Comparison of ENCODE assay signal across 22 mouse cellular contexts in genomic region chr5:122445051-122445610, GRCm38 (mm10). TPM values are rescaled to one million over a fixed set of nuclear protein-coding genes. Genes with fewer than 3 reads are reported as not detected.
DNase-seq lines count a peak whose midpoint lies in the region; ATAC-seq and TF ChIP-seq lines count a peak whose summit lies in the region.
"Had no signal": no experiment of that assay in that cellular context is flagged by ENCODE, and none has a peak within 500 bp of the region (broad histone marks: within the 10 kb centered on the region; RNA-seq: fewer than 3 reads in every experiment).

No protein-coding gene starts in this region.

- no peaks in the 10 kb centered on the region for H3K9me3 ChIP-seq in embryonic facial prominence, embryonic 13.5 days
- no peaks in the 10 kb centered on the region for H3K9me3 ChIP-seq in embryonic facial prominence, embryonic 10.5 days
- H3K9me3 ChIP-seq in heart, embryonic 11.5 days (replicated peaks; ENCODE audit: control insufficient read depth, low read length), result no peaks in the 10 kb centered on the region
- no peaks in the 10 kb centered on the region for H3K9me3 ChIP-seq in E14TG2a.4 (ENCODE audit: low read length)
- H3K9me3 ChIP-seq: G1E had no signal

- no peaks in the 10 kb centered on the region for H3K27me3 ChIP-seq in embryonic facial prominence, embryonic 13.5 days
- no peaks in the 10 kb centered on the region for H3K27me3 ChIP-seq in embryonic facial prominence, embryonic 10.5 days (replicated peaks; ENCODE audit: low read depth, poor library complexity, severe bottlenecking)
- no peaks in the 10 kb centered on the region for H3K27me3 ChIP-seq in heart, embryonic 11.5 days (ENCODE audit: control insufficient read depth, insufficient read depth, low read length)
- H3K27me3 ChIP-seq in E14TG2a.4 (ENCODE audit: insufficient read depth, low read length), result no peaks in the 10 kb centered on the region
- H3K27me3 ChIP-seq: CH12.LX, Patski had no signal

- TF ChIP-seq CTCF in E14TG2a.4 (conservative IDR thresholded peaks at IDR 0.05; ENCODE audit: low read length), result no peak

- H3K4me1 ChIP-seq in embryonic facial prominence, embryonic 13.5 days, result no peaks in the 10 kb centered on the region
- H3K4me1 ChIP-seq in embryonic facial prominence, embryonic 10.5 days, result peaks cover 4% of the 10 kb centered on the region
- no peaks in the 10 kb centered on the region for H3K4me1 ChIP-seq in heart, embryonic 11.5 days (ENCODE audit: control insufficient read depth, insufficient read depth, low read length)
- peaks cover 74% of the 10 kb centered on the region for H3K4me1 ChIP-seq in E14TG2a.4 (replicated peaks; ENCODE audit: low read depth, low read length)

- no peak for ATAC-seq in embryonic facial prominence, embryonic 13.5 days (ENCODE audit: insufficient number of reproducible peaks, insufficient read depth, low FRiP score, low TSS enrichment, low read depth)
- no peak for ATAC-seq in heart, embryonic 11.5 days (replicated peaks; ENCODE audit: insufficient number of reproducible peaks, low FRiP score, low TSS enrichment)
- ATAC-seq: activated CD4-positive, CD25-positive, alpha-beta regulatory T cell, adult 4 months; CD4-positive, CD25-positive, alpha-beta regulatory T cell, adult 4 months; Patski had no signal

- 92% methylated on average over 11 of the region's 11 CpGs for WGBS in embryonic facial prominence, embryonic 13.5 days
- 89% methylated on average over 11 of the region's 11 CpGs for WGBS in embryonic facial prominence, embryonic 10.5 days
- 89% methylated on average over 11 of the region's 11 CpGs for WGBS in heart, embryonic 11.5 days (ENCODE audit: insufficient replicate concordance)

- H3K36me3 ChIP-seq in embryonic facial prominence, embryonic 13.5 days, result peaks cover 86% of the 10 kb centered on the region
- peaks cover 95% of the 10 kb centered on the region for H3K36me3 ChIP-seq in embryonic facial prominence, embryonic 10.5 days (replicated peaks)
- peaks cover 44% of the 10 kb centered on the region for H3K36me3 ChIP-seq in heart, embryonic 11.5 days (ENCODE audit: control insufficient read depth, insufficient read depth, low read length)
- H3K36me3 ChIP-seq in E14TG2a.4 (ENCODE audit: insufficient read depth, low read length), result peaks cover 90% of the 10 kb centered on the region

- no peak for DNase-seq in embryonic facial prominence, embryonic 10.5 days (ENCODE audit: low spot score)
- peak; percentile 92 for DNase-seq in heart, adult 11 months
- DNase-seq in thymus, adult 18-20 months, result no peak
- DNase-seq: adrenal gland, adult 2 months; adrenal gland, adult 8-10 months; adrenal gland, postnatal 10 days; adrenal gland, postnatal 14 days; adrenal gland, postnatal 25 days; adrenal gland, postnatal 36 days; B cell, adult 2 months; cerebellum, adult 11 months; cerebellum, adult 11-12 months; cerebellum, adult 18-20 months; cerebellum, adult 2 months had no signal

- no peak overlapping the region for H3K4me2 ChIP-seq in embryonic facial prominence, embryonic 13.5 days
- no peak overlapping the region for H3K4me2 ChIP-seq in heart, embryonic 11.5 days

- H3K4me3 ChIP-seq in embryonic facial prominence, embryonic 13.5 days, result no peak overlapping the region
- H3K4me3 ChIP-seq in embryonic facial prominence, embryonic 10.5 days, result no peak overlapping the region
- no peak overlapping the region for H3K4me3 ChIP-seq in heart, embryonic 11.5 days (ENCODE audit: low read depth, low read length)
- 0 out of 2 replicates have a peak overlapping the region, but pooled peaks have one; percentile 1 for H3K4me3 ChIP-seq in E14TG2a.4 (replicated peaks; ENCODE audit: low read length)

- H3K27ac ChIP-seq in embryonic facial prominence, embryonic 13.5 days, result no peak overlapping the region
- no peak overlapping the region for H3K27ac ChIP-seq in embryonic facial prominence, embryonic 10.5 days (replicated peaks)
- H3K27ac ChIP-seq in heart, embryonic 11.5 days (ENCODE audit: low read depth, low read length), result no peak overlapping the region

- H3K9ac ChIP-seq in embryonic facial prominence, embryonic 13.5 days, result 0 out of 2 replicates have a peak overlapping the region, but pooled peaks have one; percentile 16
- no peak overlapping the region for H3K9ac ChIP-seq in heart, embryonic 11.5 days (ENCODE audit: low read depth, low read length)

RNA-seq across cellular contexts. Expression of gene Anapc7, which starts 23.6 kb away (rescaled TPM):
- polyA plus RNA-seq in embryonic facial prominence, embryonic 13.5 days (2015; fragmentation: Nextera tagmentation; extraction: Ambion mirVana), result 54.5 and 55.6 TPM in 2 replicates
- 60.4 and 63.2 TPM in 2 replicates for polyA plus RNA-seq in embryonic facial prominence, embryonic 10.5 days (2016; fragmentation: Nextera tagmentation; extraction: Ambion mirVana)
- polyA plus RNA-seq in heart, embryonic 11.5 days (2014; fragmentation: Nextera tagmentation; extraction: Ambion mirVana), result 20.9 and 22.1 TPM in 2 replicates

RNA-seq across cellular contexts. Expression of gene Arpc3, which starts 53.5 kb away (rescaled TPM):
- polyA plus RNA-seq in embryonic facial prominence, embryonic 13.5 days (2015; fragmentation: Nextera tagmentation; extraction: Ambion mirVana), result 109 and 128 TPM in 2 replicates
- polyA plus RNA-seq in embryonic facial prominence, embryonic 10.5 days (2016; fragmentation: Nextera tagmentation; extraction: Ambion mirVana), result 85.5 and 93.8 TPM in 2 replicates
- 39.3 and 81.8 TPM in 2 replicates for polyA plus RNA-seq in heart, embryonic 11.5 days (2014; fragmentation: Nextera tagmentation; extraction: Ambion mirVana)

RNA-seq across cellular contexts. Expression of gene Atp2a2, which starts 56.9 kb away (rescaled TPM):
- 26.8 and 28.3 TPM in 2 replicates for polyA plus RNA-seq in embryonic facial prominence, embryonic 13.5 days (2015; fragmentation: Nextera tagmentation; extraction: Ambion mirVana)
- polyA plus RNA-seq in embryonic facial prominence, embryonic 10.5 days (2016; fragmentation: Nextera tagmentation; extraction: Ambion mirVana), result 35.3 and 38.1 TPM in 2 replicates
- 255 and 272 TPM in 2 replicates for polyA plus RNA-seq in heart, embryonic 11.5 days (2014; fragmentation: Nextera tagmentation; extraction: Ambion mirVana)
